Mouse (Mus musculus): Measurements from ENCODE around the gene Icam2. TPM values are rescaled to one million over a fixed set of nuclear protein-coding genes. Genes with fewer than 3 reads are reported as not detected.
"Not testable (repeated sequence)": the region's sequence is repeated elsewhere in the genome, so short reads cannot be mapped to it uniquely, and the experiment has no call there.

The Icam2 gene
- total RNA-seq, 2 experiments from 2014 or later = 44.1 to 44.7 TPM

DNA sequence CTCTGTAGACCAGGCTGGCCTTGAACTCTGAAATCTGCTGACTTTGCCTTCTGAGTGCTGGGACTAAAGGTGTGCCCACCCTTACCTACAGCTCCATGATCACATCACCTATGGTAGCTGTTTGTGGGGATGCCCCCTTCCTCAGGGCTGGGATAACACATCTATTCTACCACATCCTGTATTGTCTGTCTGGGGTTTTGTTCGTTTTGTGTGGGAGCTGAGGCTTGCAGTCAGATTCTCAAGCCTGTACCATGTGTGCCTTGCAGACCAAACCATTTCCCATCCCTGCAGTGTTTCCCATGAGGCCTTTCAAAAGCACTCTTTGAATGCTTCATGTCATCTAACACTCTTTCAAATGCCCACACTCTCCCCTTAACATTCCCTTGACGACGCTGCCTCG lies 35.9 kb downstream of the Icam2 start:
- intact Hi-C loops (cut with DNase I) = no loop called here
- DNase-seq = no peak

DNA sequence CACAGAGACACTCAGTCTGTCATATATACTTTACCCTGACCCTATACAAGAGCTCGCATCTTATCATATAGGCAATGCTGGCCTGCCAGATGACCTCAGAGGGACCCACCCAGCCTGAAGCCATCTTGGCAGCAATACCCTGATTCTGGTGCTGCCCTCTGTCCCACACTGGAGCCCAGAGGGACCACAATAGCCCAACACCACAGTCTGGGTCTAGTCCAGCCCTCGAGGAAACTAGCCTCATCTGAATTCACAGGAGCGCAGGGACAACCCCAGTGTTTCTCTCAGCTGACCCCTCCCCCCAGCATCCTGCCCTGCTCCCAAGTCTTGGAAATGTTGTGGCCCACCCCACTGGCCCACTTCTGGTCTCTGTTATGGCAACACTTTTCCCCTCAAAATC lies 36.6 kb downstream of the Icam2 start:
- intact Hi-C loops (cut with DNase I) = no loop called here
- DNase-seq = no peak

DNA sequence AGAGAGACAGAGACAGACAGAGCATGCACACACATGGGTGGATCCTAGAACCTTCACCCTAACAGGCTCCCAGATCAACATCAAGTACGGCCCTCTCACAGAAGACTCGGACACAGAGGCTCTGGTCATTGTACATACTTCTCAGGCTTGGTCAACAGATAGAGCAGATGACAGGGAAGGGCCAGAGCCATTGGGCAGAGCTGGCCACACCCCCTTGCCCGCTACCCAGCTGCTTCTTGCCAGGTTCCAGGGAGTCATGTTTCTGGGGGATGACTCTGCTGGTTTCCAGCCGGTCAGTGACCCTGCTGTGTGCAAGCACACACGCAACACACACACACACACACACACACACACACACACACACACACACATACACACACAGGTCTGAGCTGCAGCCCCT lies 37.0 kb downstream of the Icam2 start:
- no peak for DNase-seq
- intact Hi-C loops (cut with DNase I) = no loop called here

- DNase-seq = no peak
- intact Hi-C loops (cut with DNase I) = no loop called here
Observed at GRCm38 (mm10) chr11:106349772-106350171, 38.1 kb downstream of the Icam2 start.

GRCm38 (mm10) chr11:106344910-106345309 lies 43.0 kb downstream of the Icam2 start:
- intact Hi-C loops (cut with DNase I) = no loop called here
- DNase-seq = no peak

- no peak for DNase-seq
- intact Hi-C loops (cut with DNase I) = no loop called here
Observed at GRCm38 (mm10) chr11:106340990-106341520, 46.8 kb downstream of the Icam2 start.

- not testable (repeated sequence) for DNase-seq
- intact Hi-C loops (cut with DNase I) = loop anchor here (2.0 kb wide), 1 partner anchor 15 kb away; no protein-coding TSS in a partner anchor
Observed at GRCm38 (mm10) chr11:106339323-106339722, 48.6 kb downstream of the Icam2 start.

- DNase-seq = no peak
- intact Hi-C loops (cut with DNase I) = loop anchor here (2.0 kb wide), 1 partner anchor 16 kb away; no protein-coding TSS in a partner anchor
Observed at GRCm38 (mm10) chr11:106338870-106339269, 49.0 kb downstream of the Icam2 start.

- intact Hi-C loops (cut with DNase I) = loop anchor here (2.0 kb wide), 1 partner anchor 17 kb away; no protein-coding TSS in a partner anchor
- no peak for DNase-seq
Observed at GRCm38 (mm10) chr11:106338029-106338428, 49.8 kb downstream of the Icam2 start.

DNA sequence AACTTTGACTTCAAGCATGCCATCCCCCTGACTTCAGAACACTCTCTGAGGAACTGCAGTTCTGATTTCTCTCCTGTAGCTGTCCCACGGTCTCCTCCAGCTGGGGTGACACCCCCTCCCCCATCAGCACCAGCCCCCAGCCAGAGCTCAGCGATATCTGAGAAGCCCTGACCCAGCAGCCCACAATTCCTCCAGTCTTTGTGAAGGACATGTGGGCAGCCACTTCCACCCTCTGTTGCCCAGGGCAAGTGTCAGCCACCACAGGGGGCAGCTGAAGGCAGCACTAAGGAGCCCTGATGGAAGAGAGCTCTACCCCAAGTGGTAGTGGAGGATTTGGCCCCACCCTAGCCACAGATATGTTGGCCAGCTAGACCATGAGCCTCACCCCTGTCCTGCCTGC lies 53.8 kb downstream of the Icam2 start:
- intact Hi-C loops (cut with DNase I) = no loop called here
- no peak for DNase-seq

DNA sequence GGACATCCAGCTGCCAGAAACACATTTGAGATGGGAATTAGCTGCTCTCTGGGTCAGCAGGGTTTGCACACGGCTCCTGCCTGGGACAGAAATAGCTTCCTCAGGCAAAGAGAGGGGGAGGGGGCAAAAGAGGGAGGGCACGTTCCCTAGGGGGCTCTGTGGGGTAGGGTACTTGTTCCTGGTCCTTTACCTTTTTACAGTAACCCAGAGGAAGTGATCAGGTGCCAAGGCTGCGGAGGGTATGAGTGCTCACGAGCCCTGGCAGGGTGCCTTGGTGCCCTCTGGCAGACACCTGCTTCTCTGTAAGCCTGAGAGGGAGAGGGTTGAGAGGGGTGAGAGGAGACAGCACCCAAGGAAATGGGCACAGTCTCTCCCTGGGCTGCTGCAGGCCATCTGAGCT lies 55.4 kb downstream of the Icam2 start:
- peak in 1 of 2 experiments; percentile 32 for DNase-seq
- intact Hi-C loops (cut with DNase I) = no loop called here

- intact Hi-C loops (cut with DNase I) = loop anchor here (1.0 to 2.0 kb wide), 2 partner anchors 37 to 63 kb away; no protein-coding TSS in a partner anchor
- DNase-seq = peak in 1 of 2 experiments; percentile 52
Observed at GRCm38 (mm10) chr11:106329682-106330081, 58.2 kb downstream of the Icam2 start.

GRCm38 (mm10) chr11:106329128-106329527 lies 58.7 kb downstream of the Icam2 start:
- DNase-seq = peak in 1 of 2 experiments; percentile 36
- intact Hi-C loops (cut with DNase I) = loop anchor here (1.0 to 2.0 kb wide), 2 partner anchors 37 to 64 kb away; no protein-coding TSS in a partner anchor

DNA sequence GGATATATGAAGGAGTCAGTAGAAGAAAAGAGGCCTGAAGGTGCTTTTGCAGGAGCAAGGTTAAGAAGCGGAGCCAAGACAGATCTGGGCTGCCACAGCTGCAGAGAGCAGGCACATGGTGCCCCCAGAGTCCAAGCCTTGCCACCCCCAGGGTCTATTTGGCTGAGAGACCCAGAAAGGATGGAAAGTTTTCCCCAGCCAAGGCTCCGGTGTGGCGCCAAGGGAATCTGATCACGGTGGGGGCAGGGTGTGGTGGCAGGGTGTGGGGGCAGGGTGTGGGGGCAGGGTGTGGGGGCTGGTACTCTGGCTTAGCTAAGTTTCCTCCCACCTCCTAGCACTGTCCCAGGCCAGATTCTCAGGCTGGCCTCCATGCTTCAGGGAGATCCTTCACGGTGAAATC lies 59.4 kb downstream of the Icam2 start:
- intact Hi-C loops (cut with DNase I) = loop anchor here (2.0 kb wide), 1 partner anchor 64 kb away; no protein-coding TSS in a partner anchor

More for the DNA sequence above, 59.4 kb downstream of the Icam2 start:
- DNase-seq = no peak

Other genes with a start within 250 kb of the Icam2 start
- not detected for gene Gm10840, start 227.2 kb downstream of the Icam2 start, total RNA-seq (2021)
- gene Limd2, start 227.2 kb downstream of the Icam2 start, total RNA-seq (2021) = 10 to 100 TPM in 1 of 2 experiments, 1 to 10 TPM in 1; 9.7 to 19.3 TPM
- gene Strada, start 185.9 kb downstream of the Icam2 start, total RNA-seq (2021) = 1 to 10 TPM; 8.7 TPM
- gene Ccdc47, start 171.7 kb downstream of the Icam2 start, total RNA-seq (2021) = 10 to 100 TPM; 74.4 to 76.0 TPM
- gene Ddx42, start 171.1 kb downstream of the Icam2 start, total RNA-seq (2021) = 10 to 100 TPM; 29.2 to 30.0 TPM
- gene Ftsj3, start 132.0 kb downstream of the Icam2 start, total RNA-seq (2021) = 10 to 100 TPM; 19.3 to 21.4 TPM
- 100 to 1,000 TPM in 1 of 2 experiments, 10 to 100 TPM in 1; 99.9 to 105 TPM for gene Psmc5, start 131.9 kb downstream of the Icam2 start, total RNA-seq (2021)
- 10 to 100 TPM; 28.7 to 30.8 TPM for gene Smarcd2, start 115.1 kb downstream of the Icam2 start, total RNA-seq (2021)
- under 1 TPM in 1 of 2 experiments, not detected in 1; 0.07 TPM for gene Tcam1, start 111.4 kb downstream of the Icam2 start, total RNA-seq (2021)
- gene Gh, start 86.2 kb downstream of the Icam2 start, total RNA-seq (2021) = not detected
- gene Cd79b, start 73.3 kb downstream of the Icam2 start, total RNA-seq (2021) = 1 to 10 TPM; 1.8 to 2.0 TPM
- gene Scn4a, start 34.8 kb downstream of the Icam2 start, total RNA-seq (2021) = 1 to 10 TPM; 6.8 to 7.9 TPM
- 1 to 10 TPM; 1.0 to 1.7 TPM for gene Prr29, start 22.6 kb downstream of the Icam2 start, total RNA-seq (2021)
- 10 to 100 TPM in 1 of 2 experiments, 1 to 10 TPM in 1; 9.9 to 10.9 TPM for gene Ern1, start 99.8 kb upstream of the Icam2 start, total RNA-seq (2021)
- 10 to 100 TPM; 38.2 to 39.2 TPM for gene Tex2, start 225.3 kb upstream of the Icam2 start, total RNA-seq (2021)